Mouse (Mus musculus) common myeloid progenitor, adult 5-6 weeks (primary cell): ENCODE data around the gene Vdr. TPM values are rescaled to one million over a fixed set of nuclear protein-coding genes. Genes with fewer than 3 reads are reported as not detected.

Experiments used
- ATAC-seq: replicated peaks from 2 replicates; pipeline ENCODE4 v1.8.0; 2016; ENCODE audit warnings: low read depth, mild to moderate bottlenecking, moderate TSS enrichment, inconsistent platforms; ENCODE audit not compliant: poor library complexity, severe bottlenecking
- total RNA-seq: library from RNA; stranded (forward); fragments of 200-1000, 187-1606 nt; gene quantifications from 2 replicates; pipeline ENCODE4 v1.2.3, GENCODE M21; 2017

The Vdr gene
- total RNA-seq, 1 experiment from 2014 or later = 3.5 TPM

- no peak for ATAC-seq
Observed at GRCm38 (mm10) chr15:97819937-97820336, 90.5 kb downstream of the Vdr start.

GRCm38 (mm10) chr15:97816199-97816994 lies 94.0 kb downstream of the Vdr start:
- peak; percentile 54 for ATAC-seq

- ATAC-seq = no peak
Observed at GRCm38 (mm10) chr15:97815254-97815653, 95.2 kb downstream of the Vdr start.

GRCm38 (mm10) chr15:97814703-97815102 lies 95.7 kb downstream of the Vdr start:
- ATAC-seq = no peak

GRCm38 (mm10) chr15:97813452-97814204 lies 96.8 kb downstream of the Vdr start:
- no peak for ATAC-seq

- ATAC-seq = no peak
Observed at GRCm38 (mm10) chr15:97812875-97813274, 97.6 kb downstream of the Vdr start.

- no peak for ATAC-seq
Observed at GRCm38 (mm10) chr15:97812126-97812525, 98.3 kb downstream of the Vdr start.

GRCm38 (mm10) chr15:97811307-97811706 lies 99.1 kb downstream of the Vdr start:
- ATAC-seq = no peak

GRCm38 (mm10) chr15:97810399-97810798 lies 100.0 kb downstream of the Vdr start:
- ATAC-seq = no peak

- ATAC-seq = peak; percentile 36; the same call in 1 of the 2 replicates
Observed at GRCm38 (mm10) chr15:97809942-97810341, 100.5 kb downstream of the Vdr start.

- no peak for ATAC-seq
Observed at GRCm38 (mm10) chr15:97809206-97809605, 101.2 kb downstream of the Vdr start.

GRCm38 (mm10) chr15:97808532-97808931 lies 101.9 kb downstream of the Vdr start:
- no peak for ATAC-seq

- no peak for ATAC-seq
Observed at GRCm38 (mm10) chr15:97807867-97808266, 102.6 kb downstream of the Vdr start.

Other genes starting within 250 kb of the Vdr start
- 46.8 and 49.2 TPM in 2 replicates for gene Rpap3, start 204.8 kb downstream of the Vdr start, total RNA-seq
- gene Endou, start 179.3 kb downstream of the Vdr start, total RNA-seq = 0.49 and 2.3 TPM in 2 replicates
- 6.1 and 7.5 TPM in 2 replicates for gene Rapgef3, start 142.7 kb downstream of the Vdr start, total RNA-seq
- 55.3 and 57.2 TPM in 2 replicates for gene Slc48a1, start 132.1 kb downstream of the Vdr start, total RNA-seq
- gene Hdac7, start 66.1 kb downstream of the Vdr start, total RNA-seq = 22.2 and 30.7 TPM in 2 replicates
- 26.4 and 40.0 TPM in 2 replicates for gene Tmem106c, start 53.6 kb upstream of the Vdr start, total RNA-seq
- gene Col2a1, start 94.1 kb upstream of the Vdr start, total RNA-seq = 0.09 TPM in 1 of 2 replicates, not detected in the other
- 33.3 and 42.2 TPM in 2 replicates for gene Pfkm, start 182.0 kb upstream of the Vdr start, total RNA-seq
- 53.2 and 56.1 TPM in 2 replicates for gene Senp1, start 183.1 kb upstream of the Vdr start, total RNA-seq